Mouse (Mus musculus): ENCODE data around the gene Entpd3.

Entpd3 gene

GRCm38 (mm10) chr9:120541411-120541810 lies 1.8 kb downstream of the Entpd3 start:
- no peak for DNase-seq (ENCODE audit: low read depth)

GRCm38 (mm10) chr9:120542241-120542640 lies 2.6 kb downstream of the Entpd3 start:
- DNase-seq (ENCODE audit: low read depth): no peak

- no peak for DNase-seq (ENCODE audit: low read depth)
Measured at GRCm38 (mm10) chr9:120545994-120546393, 6.4 kb downstream of the Entpd3 start.

- DNase-seq (ENCODE audit: low read depth): peak; percentile 36
Measured at GRCm38 (mm10) chr9:120546482-120546881, 6.9 kb downstream of the Entpd3 start.

- peak; percentile 6 for DNase-seq (ENCODE audit: low read depth)
Measured at GRCm38 (mm10) chr9:120547026-120547668, 7.5 kb downstream of the Entpd3 start.

GRCm38 (mm10) chr9:120550778-120551177 lies 11.2 kb downstream of the Entpd3 start:
- no peak for DNase-seq (ENCODE audit: low read depth)

GRCm38 (mm10) chr9:120563590-120563989 lies 24.0 kb downstream of the Entpd3 start:
- no peak for DNase-seq (ENCODE audit: low read depth)

GRCm38 (mm10) chr9:120564247-120564646 lies 24.6 kb downstream of the Entpd3 start:
- no peak for DNase-seq (ENCODE audit: low read depth)

- DNase-seq (ENCODE audit: low read depth): no peak
Measured at GRCm38 (mm10) chr9:120566384-120566783, 26.8 kb downstream of the Entpd3 start.

GRCm38 (mm10) chr9:120568917-120569316 lies 29.3 kb downstream of the Entpd3 start:
- DNase-seq (ENCODE audit: low read depth): peak; percentile 41

- peak; percentile 68 for DNase-seq (ENCODE audit: low read depth)
Measured at GRCm38 (mm10) chr9:120569721-120570333, 30.2 kb downstream of the Entpd3 start.

- DNase-seq (ENCODE audit: low read depth): peak; percentile 55
Measured at GRCm38 (mm10) chr9:120570334-120570725, 30.7 kb downstream of the Entpd3 start.

- DNase-seq (ENCODE audit: low read depth): peak; percentile 98
Measured at GRCm38 (mm10) chr9:120570741-120571592, 31.3 kb downstream of the Entpd3 start, which contains the start of gene Rpl14. Rpl14 (plus strand) TSS chr9:120571444.

GRCm38 (mm10) chr9:120571593-120572385 lies 32.2 kb downstream of the Entpd3 start:
- DNase-seq (ENCODE audit: low read depth): peak; percentile 33

GRCm38 (mm10) chr9:120575748-120576661 lies 36.4 kb downstream of the Entpd3 start:
- DNase-seq (ENCODE audit: low read depth): peak; percentile 80

GRCm38 (mm10) chr9:120576662-120577013 lies 37.0 kb downstream of the Entpd3 start:
- no peak for DNase-seq (ENCODE audit: low read depth)

- peak; percentile 97 for DNase-seq (ENCODE audit: low read depth)
Measured at GRCm38 (mm10) chr9:120577133-120577651, 37.6 kb downstream of the Entpd3 start.

- DNase-seq (ENCODE audit: low read depth): peak; percentile 62
Measured at GRCm38 (mm10) chr9:120577706-120578405, 38.2 kb downstream of the Entpd3 start.

- DNase-seq (ENCODE audit: low read depth): peak; percentile 87
Measured at GRCm38 (mm10) chr9:120578701-120579100, 39.1 kb downstream of the Entpd3 start.

GRCm38 (mm10) chr9:120579808-120580207 lies 40.2 kb downstream of the Entpd3 start:
- no peak for DNase-seq (ENCODE audit: low read depth)
